Mouse (Mus musculus) NIH3T3 (cell line): ENCODE measurements around the gene Clec2i.
A peak's percentile ranks its signal among the peaks of the same experiment; 100 is the strongest.
"Not testable (repeated sequence)": the region's sequence is repeated elsewhere in the genome, so short reads cannot be mapped to it uniquely, and the experiment has no call there.

Source experiments
- DNase-seq: peaks from one replicate; pipeline ENCODE4 v3.0.0-alpha.2; 2012; ENCODE audit warnings: low read depth

The Clec2i gene

GRCm38 (mm10) chr6:128855477-128855876, 31.9 kb upstream of the Clec2i start:
- no peak for DNase-seq

DNA sequence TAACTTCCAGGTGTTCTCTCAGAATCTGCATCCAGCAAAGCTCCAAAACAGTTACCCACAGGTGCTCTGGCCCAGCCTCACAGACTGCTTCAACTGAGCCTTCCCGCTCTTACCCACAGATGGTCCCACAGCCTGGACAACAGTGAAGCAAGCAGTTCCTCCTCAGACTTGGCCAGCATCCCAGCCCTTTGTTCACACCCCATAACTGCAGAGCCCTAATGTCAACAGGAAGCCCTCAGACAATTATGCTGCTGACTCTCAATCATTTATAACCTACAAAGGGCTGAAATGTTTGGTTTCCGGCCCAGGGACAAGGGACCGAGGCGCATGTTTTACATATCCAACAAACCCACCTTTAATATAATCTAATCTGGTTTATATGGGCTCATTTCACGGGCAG, 31.1 kb upstream of the Clec2i start:
- no peak for DNase-seq

- DNase-seq = no peak
Observed at GRCm38 (mm10) chr6:128857976-128858375, 29.4 kb upstream of the Clec2i start.

DNA sequence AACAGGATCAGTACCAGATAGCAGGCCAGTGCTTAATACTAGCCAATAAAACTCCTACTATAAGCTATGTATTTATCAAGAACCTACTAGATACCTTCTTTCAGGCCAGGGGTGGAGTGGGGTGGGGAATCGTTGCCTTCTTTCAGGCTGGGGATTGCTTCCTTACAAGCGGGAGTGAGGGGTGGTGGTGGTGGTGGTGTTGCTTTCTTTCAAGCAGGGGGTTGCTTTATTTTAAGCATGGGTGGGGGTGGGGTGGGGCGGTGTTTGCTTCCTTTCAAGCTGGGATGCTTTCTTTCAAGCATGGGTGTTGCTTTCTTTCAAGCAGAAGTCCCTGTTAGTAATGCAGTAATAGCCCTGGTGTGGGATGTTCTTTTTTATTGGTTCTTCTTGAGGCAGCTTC, 18.5 kb upstream of the Clec2i start:
- DNase-seq = no peak

- no peak for DNase-seq
Observed at GRCm38 (mm10) chr6:128871910-128872610, 15.3 kb upstream of the Clec2i start.

GRCm38 (mm10) chr6:128888834-128889233, 1.4 kb downstream of the Clec2i start:
- peak; percentile 9 for DNase-seq

DNA sequence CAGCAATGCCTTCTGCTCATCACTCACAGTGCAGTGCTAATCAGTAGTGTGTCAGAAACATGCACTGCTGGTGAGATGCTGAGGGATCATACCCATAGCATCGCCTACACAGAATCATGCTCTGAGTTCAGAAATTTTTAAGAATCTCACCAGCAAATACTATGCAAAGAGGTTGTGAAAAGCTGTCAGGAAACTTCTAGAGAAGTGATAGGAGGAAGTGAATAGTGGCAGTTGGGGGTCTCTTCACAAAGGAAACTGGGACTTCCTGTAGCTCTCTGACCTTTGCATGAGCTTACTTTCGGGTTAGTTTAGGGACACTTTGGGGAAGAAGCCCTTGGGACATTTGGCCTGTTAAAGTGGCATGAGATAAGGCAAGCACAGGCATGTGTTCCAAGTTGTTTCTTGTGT, 3.6 kb downstream of the Clec2i start, which contains the start of gene BC035044:
BC035044 (minus strand) TSS at position 179 of the 408 bp plus-strand sequence.
- no peak for DNase-seq

DNA sequence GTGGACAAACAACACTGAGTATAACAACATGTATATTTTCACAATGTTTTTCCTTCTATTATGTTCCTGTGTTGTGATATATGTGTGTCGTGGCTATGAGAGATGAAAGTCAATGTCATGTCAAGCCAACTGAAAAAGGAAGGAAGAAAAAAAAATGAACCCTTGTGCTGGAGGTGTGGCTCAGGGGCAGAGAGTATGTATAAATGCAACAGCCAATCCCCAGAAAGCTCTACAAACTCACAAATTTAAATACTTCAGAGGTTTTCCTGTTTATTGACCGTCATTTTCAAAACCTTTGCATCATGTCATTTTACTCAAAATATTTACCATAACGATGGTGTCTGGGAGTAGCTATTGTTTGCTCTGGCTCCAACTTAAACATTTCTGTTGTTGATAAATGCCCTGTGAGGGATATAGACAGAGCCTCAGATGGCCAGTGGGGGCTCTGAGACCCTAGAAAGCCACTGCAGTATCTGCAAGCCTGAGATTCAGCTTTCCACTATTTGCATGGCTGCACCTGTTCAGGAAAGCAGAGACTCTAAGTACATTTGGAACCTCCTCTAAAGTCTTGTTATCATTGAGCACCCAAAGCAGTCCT, 8.1 kb downstream of the Clec2i start:
- DNase-seq = no peak

GRCm38 (mm10) chr6:128900044-128900443, 12.7 kb downstream of the Clec2i start:
- no peak for DNase-seq

DNA sequence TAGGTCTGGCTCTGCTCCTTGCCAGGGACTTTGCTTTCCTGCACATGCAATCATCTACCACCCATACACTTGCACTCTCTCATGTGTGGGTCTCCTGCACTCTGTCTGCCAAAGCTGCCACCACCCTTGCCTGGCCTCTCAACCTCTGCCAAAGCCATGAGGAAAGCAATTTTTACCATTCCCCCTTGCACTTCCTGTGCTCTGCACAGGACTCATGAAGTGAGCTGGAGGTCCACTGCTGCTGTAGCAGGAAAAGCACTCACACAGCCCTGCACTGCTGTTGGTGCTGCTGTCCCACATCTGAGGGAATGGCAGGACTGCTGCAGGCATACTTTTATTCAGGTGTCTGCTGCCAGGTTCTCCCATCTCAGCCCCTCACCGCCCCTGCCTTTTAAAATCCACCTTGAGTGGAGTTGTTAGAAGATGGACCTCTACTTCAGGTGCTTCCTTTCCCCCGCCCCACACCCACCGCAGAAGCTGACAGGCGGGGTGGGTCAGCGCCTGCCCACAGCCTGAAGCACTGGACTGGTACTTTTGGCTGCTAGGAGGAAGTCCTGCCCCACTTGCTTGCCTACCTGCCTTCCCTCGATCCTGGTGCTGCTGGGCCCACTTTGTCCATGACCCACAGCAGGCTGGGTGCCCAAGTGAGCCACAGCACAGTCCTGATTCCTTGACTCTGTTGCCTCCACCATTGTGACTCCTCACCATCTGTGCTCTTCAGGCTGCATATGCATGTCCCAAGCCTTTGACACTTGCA, 13.6 kb downstream of the Clec2i start:
- DNase-seq = not testable (repeated sequence)

- DNase-seq = no peak
Observed at GRCm38 (mm10) chr6:128913598-128914254, 26.3 kb downstream of the Clec2i start.

DNA sequence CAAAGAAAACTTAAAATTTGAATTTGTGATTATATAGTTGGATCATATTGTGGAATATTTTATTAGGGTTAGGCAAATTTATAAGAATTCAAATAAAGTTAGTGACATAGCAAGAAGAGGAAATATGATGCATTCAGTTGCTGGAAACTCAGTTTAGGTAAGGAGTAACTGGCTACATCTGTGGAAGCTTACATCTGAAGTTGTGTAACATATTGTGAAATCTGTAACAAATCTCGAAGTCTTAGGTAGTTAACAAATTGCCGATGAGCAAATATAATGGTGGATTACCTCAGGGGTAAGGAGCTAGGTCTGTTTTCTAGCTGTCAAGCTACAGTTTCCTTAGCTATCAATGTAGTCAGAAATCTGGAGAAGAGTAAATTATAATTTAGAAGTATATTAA, 29.9 kb downstream of the Clec2i start:
- DNase-seq = no peak

GRCm38 (mm10) chr6:128933050-128933449, 45.7 kb downstream of the Clec2i start:
- DNase-seq = no peak

- not testable (repeated sequence) for DNase-seq
Observed at GRCm38 (mm10) chr6:128934081-128934480, 46.7 kb downstream of the Clec2i start, which contains the start of gene Clec2g. Clec2g (plus strand) TSS chr6:128934381.

DNA sequence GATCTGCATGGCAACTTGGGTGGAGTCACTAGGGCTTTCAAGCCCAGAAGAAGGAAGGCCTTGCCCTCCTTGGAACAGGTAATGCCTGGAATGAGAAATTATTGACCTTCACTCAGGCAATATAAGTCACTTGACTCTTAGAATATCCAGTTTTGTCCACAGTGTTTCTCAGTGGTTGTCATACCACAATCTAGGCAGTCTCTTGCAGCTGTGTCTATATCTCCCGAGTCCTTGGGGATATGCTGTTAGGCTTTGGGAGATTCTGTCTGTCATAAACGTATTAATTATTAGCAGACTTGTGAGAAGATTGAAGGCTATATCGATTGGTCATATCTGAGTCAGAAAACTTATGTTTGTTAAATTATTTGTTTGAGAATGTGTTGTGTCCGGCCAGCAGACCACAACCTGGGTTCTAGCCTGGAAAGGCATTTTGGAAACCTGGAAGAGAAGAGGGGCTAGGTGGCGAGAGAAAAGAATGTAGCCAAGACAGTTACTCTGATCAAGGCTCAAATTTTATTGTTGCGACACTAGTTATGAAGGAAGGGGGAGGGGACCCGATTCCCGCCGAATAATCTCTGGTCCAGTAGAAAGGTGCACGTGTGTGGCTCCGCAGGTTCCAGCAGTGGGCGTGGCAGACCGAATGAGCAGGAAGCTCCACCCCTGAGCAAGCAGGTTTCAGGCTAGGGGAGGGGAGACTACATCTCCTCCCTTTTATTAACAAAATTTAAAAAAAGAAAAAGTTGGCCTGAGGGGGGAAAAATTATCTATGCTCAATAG, 48.7 kb downstream of the Clec2i start:
- not testable (repeated sequence) for DNase-seq

DNA sequence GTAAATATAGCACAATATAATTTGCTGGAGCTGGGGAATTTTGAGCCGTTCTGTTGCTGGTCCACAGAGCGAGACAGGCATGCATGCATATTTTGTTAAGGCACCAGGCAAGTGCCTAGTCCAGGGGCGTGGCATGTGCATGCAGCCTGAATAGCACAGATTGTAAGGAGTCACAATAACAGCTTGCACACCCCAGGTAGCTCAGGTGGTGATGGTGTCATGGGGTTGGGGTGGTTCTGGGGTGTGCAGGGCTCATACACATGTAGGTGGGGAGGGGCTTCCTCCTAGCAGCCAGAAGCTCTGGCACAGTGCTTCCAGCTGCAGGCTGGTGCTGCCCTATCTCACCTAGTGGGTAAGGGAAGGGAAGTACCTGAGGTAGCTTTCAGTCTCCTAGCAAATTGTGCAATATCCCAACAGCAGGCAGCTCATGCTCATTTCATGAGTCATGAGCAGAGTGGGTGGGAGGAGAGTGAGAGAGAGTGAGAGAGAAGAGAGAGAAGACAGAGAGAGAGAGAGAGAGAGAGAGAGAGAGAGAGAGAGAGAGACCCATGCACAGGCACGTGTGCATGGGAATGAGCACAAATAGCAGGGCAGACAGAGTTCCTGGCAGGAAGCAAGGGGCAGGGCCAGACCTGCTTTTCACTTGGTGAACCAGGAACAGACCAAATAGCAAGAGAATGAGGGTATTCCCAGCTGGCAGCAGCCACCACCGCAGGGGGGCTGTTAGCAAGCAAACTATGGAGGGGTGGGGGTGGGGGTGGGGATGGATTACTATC, 54.4 kb downstream of the Clec2i start:
- DNase-seq = peak; percentile 52

DNA sequence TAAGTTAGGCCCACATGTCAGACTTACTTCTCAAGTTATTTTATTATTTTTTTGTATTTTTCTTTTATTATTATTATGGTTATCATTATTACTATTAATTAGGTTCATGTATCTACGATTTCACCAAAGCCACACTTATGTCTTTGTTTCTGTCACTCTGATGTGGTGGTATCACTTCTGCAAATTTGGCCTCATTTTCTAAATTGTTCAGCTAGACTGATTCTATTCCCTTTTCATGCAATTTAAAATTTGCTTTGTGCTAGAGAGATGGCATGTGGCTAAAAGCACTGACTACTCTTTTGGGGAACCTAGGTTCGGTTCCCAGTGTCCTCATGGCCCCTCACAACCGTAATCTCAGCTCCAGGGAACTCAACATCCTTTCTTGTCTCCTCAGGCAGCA, 58.2 kb downstream of the Clec2i start:
- DNase-seq = no peak
